Mouse (Mus musculus): ENCODE results near the gene Gm16181. TPM values are rescaled to one million over a fixed set of nuclear protein-coding genes. Genes with fewer than 3 reads are reported as not detected.
A peak's percentile ranks its signal among the peaks of the same experiment; 100 is the strongest.

Gm16181 gene
- total and polyA plus RNA-seq, 2 experiments from 2014 or later, result 0.40 TPM; not detected in 1

GRCm38 (mm10) chr17:35269653-35270347, 49.2 kb downstream of the Gm16181 start:
- Histone ChIP-seq H3K27me3 (ENCODE audit: insufficient read depth, low read length) (no peaks in the 10 kb centered on the region), H3K36me3 (ENCODE audit: insufficient read depth, low read length) (no peaks in the 10 kb centered on the region), H3K4me3 (ENCODE audit: low read length) (no peak overlapping the region), H3K9ac (replicated peaks; ENCODE audit: low read length) (no peak overlapping the region), H3K27ac (no peak overlapping the region), H3K9me3 (ENCODE audit: low read length) (peaks cover 4% of the 10 kb centered on the region; the same call in 1 of the 2 replicates), H3K4me2 (ENCODE audit: low read depth, low read length) (no peak overlapping the region), H3K4me1 (ENCODE audit: insufficient read depth, low read length) (no peaks in the 10 kb centered on the region)
- ATAC-seq (no peak), DNase-seq (ENCODE audit: low spot score) (peak; percentile 51)
- WGBS, result 18% methylated on average over 3 of the region's 3 CpGs
- no peak for TF ChIP-seq CTCF (IDR thresholded peaks at IDR 0.05; ENCODE audit: low read depth)

DNA sequence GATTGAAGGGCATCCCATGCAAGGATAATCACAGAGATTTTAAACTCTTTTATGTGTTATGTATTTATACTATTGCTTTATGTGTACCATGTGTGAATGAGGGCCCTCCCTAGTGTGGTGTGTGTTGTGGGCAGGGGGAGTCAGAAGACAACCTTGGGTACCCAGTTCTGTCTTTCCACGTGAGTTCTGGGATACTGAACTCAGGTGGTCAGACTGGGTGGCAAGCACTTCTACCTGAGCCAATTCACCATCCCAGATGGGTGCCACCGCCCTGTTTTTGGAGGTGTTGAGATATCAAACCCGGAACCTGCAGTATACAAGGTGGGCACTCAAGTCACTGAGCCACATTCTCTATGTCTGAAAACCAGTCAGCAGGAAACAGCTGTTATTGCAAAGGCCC, 51.6 kb downstream of the Gm16181 start:
- no peak for TF ChIP-seq CTCF (IDR thresholded peaks at IDR 0.05; ENCODE audit: low read depth)
- Histone ChIP-seq H3K4me2 (ENCODE audit: low read depth, low read length) (no peak overlapping the region), H3K4me1 (ENCODE audit: insufficient read depth, low read length) (no peaks in the 10 kb centered on the region), H3K4me3 (ENCODE audit: low read length) (no peak overlapping the region), H3K27ac (no peak overlapping the region), H3K9me3 (ENCODE audit: low read length) (peaks cover 4% of the 10 kb centered on the region; the same call in 1 of the 2 replicates), H3K27me3 (ENCODE audit: insufficient read depth, low read length) (peaks cover 8% of the 10 kb centered on the region; the same call in 1 of the 2 replicates), H3K9ac (replicated peaks; ENCODE audit: low read length) (no peak overlapping the region), H3K36me3 (ENCODE audit: insufficient read depth, low read length) (no peaks in the 10 kb centered on the region)
- WGBS, result 78% methylated on average over 3 of the region's 3 CpGs
- DNase-seq (ENCODE audit: low spot score) (no peak), ATAC-seq (no peak)

Small RNAs within 50 kb of the gene (microRNA-seq; reads per million reads assigned to microRNA genes)
- gene Mir6973a (0 reads per million in 2 experiments), gene Mir6974 (0 to 0.36 reads per million in 2 experiments), gene Mir6975 (0.36 to 3.0 reads per million in 2 experiments), gene Mir8094 (0 to 0.35 reads per million in 2 experiments)

Other genes with a start within 250 kb of the Gm16181 start
Only the 30 nearest of the 38 such genes appear.
- gene Sapcd1, start 192.8 kb upstream of the Gm16181 start, total RNA-seq (2014; rRNA removed), result 0.65 and 2.1 TPM in 2 replicates
- gene Sapcd1, start 192.8 kb upstream of the Gm16181 start, polyA plus RNA-seq (2015; fragmentation: Nextera tagmentation; extraction: Ambion mirVana), result 2.4 and 2.7 TPM in 2 replicates
- gene Msh5, start 174.1 kb upstream of the Gm16181 start, total RNA-seq (2014; rRNA removed), result 1.1 and 6.4 TPM in 2 replicates
- gene Msh5, start 174.1 kb upstream of the Gm16181 start, polyA plus RNA-seq (2015; fragmentation: Nextera tagmentation; extraction: Ambion mirVana), result 2.2 and 3.1 TPM in 2 replicates
- gene Clic1, start 170.9 kb upstream of the Gm16181 start, total RNA-seq (2014; rRNA removed), result 56.9 and 59.5 TPM in 2 replicates
- gene Clic1, start 170.9 kb upstream of the Gm16181 start, polyA plus RNA-seq (2015; fragmentation: Nextera tagmentation; extraction: Ambion mirVana), result 81.9 and 88.5 TPM in 2 replicates
- 216 and 228 TPM in 2 replicates for gene Ddah2, start 161.8 kb upstream of the Gm16181 start, total RNA-seq (2014; rRNA removed)
- 322 and 331 TPM in 2 replicates for gene Ddah2, start 161.8 kb upstream of the Gm16181 start, polyA plus RNA-seq (2015; fragmentation: Nextera tagmentation; extraction: Ambion mirVana)
- not detected in 2 replicates for gene Ly6g6c, start 155.4 kb upstream of the Gm16181 start, total RNA-seq (2014; rRNA removed)
- not detected in 2 replicates for gene Ly6g6c, start 155.4 kb upstream of the Gm16181 start, polyA plus RNA-seq (2015; fragmentation: Nextera tagmentation; extraction: Ambion mirVana)
- not detected in 2 replicates for gene Mpig6b, start 154.7 kb upstream of the Gm16181 start, total RNA-seq (2014; rRNA removed)
- 0.18 TPM in 2 replicates for gene Mpig6b, start 154.7 kb upstream of the Gm16181 start, polyA plus RNA-seq (2015; fragmentation: Nextera tagmentation; extraction: Ambion mirVana)
- not detected in 2 replicates for gene Ly6g6e, start 143.9 kb upstream of the Gm16181 start, total RNA-seq (2014; rRNA removed)
- gene Ly6g6e, start 143.9 kb upstream of the Gm16181 start, polyA plus RNA-seq (2015; fragmentation: Nextera tagmentation; extraction: Ambion mirVana), result 0.44 TPM in 1 of 2 replicates, not detected in the other
- gene Ly6g6d, start 142.8 kb upstream of the Gm16181 start, total RNA-seq (2014; rRNA removed), result 0.78 TPM in 1 of 2 replicates, not detected in the other
- gene Ly6g6d, start 142.8 kb upstream of the Gm16181 start, polyA plus RNA-seq (2015; fragmentation: Nextera tagmentation; extraction: Ambion mirVana), result 1.3 and 1.9 TPM in 2 replicates
- gene Ly6g6f, start 135.2 kb upstream of the Gm16181 start, total RNA-seq (2014; rRNA removed), result not detected in 2 replicates
- gene Ly6g6f, start 135.2 kb upstream of the Gm16181 start, polyA plus RNA-seq (2015; fragmentation: Nextera tagmentation; extraction: Ambion mirVana), result 0.26 TPM in 1 of 2 replicates, not detected in the other
- 129 and 158 TPM in 2 replicates for gene Abhd16a, start 131.6 kb upstream of the Gm16181 start, total RNA-seq (2014; rRNA removed)
- gene Abhd16a, start 131.6 kb upstream of the Gm16181 start, polyA plus RNA-seq (2015; fragmentation: Nextera tagmentation; extraction: Ambion mirVana), result 121 TPM in 2 replicates
- gene Ly6g5c, start 112.6 kb upstream of the Gm16181 start, total RNA-seq (2014; rRNA removed), result not detected in 2 replicates
- not detected in 2 replicates for gene Ly6g5c, start 112.6 kb upstream of the Gm16181 start, polyA plus RNA-seq (2015; fragmentation: Nextera tagmentation; extraction: Ambion mirVana)
- gene Ly6g5b, start 105.4 kb upstream of the Gm16181 start, total RNA-seq (2014; rRNA removed), result 1.7 and 2.0 TPM in 2 replicates
- gene Ly6g5b, start 105.4 kb upstream of the Gm16181 start, polyA plus RNA-seq (2015; fragmentation: Nextera tagmentation; extraction: Ambion mirVana), result 0.76 and 1.2 TPM in 2 replicates
- 13.1 and 14.1 TPM in 2 replicates for gene Gpank1, start 99.4 kb upstream of the Gm16181 start, total RNA-seq (2014; rRNA removed)
- gene Gpank1, start 99.4 kb upstream of the Gm16181 start, polyA plus RNA-seq (2015; fragmentation: Nextera tagmentation; extraction: Ambion mirVana), result 18.1 and 19.1 TPM in 2 replicates
- gene Csnk2b, start 98.8 kb upstream of the Gm16181 start, total RNA-seq (2014; rRNA removed), result 257 and 289 TPM in 2 replicates
- gene Csnk2b, start 98.8 kb upstream of the Gm16181 start, polyA plus RNA-seq (2015; fragmentation: Nextera tagmentation; extraction: Ambion mirVana), result 332 and 350 TPM in 2 replicates
- gene D17H6S53E, start 94.5 kb upstream of the Gm16181 start, total RNA-seq (2014; rRNA removed), result 14.0 and 29.7 TPM in 2 replicates
- 9.4 and 11.6 TPM in 2 replicates for gene D17H6S53E, start 94.5 kb upstream of the Gm16181 start, polyA plus RNA-seq (2015; fragmentation: Nextera tagmentation; extraction: Ambion mirVana)
- gene Apom, start 88.8 kb upstream of the Gm16181 start, total RNA-seq (2014; rRNA removed), result 0.37 TPM in 1 of 2 replicates, not detected in the other
- gene Apom, start 88.8 kb upstream of the Gm16181 start, polyA plus RNA-seq (2015; fragmentation: Nextera tagmentation; extraction: Ambion mirVana), result 0.35 TPM in 1 of 2 replicates, not detected in the other
- 320 and 368 TPM in 2 replicates for gene Bag6, start 85.7 kb upstream of the Gm16181 start, total RNA-seq (2014; rRNA removed)
- 50.0 and 55.8 TPM in 2 replicates for gene Bag6, start 85.7 kb upstream of the Gm16181 start, polyA plus RNA-seq (2015; fragmentation: Nextera tagmentation; extraction: Ambion mirVana)
- gene Prrc2a, start 55.9 kb upstream of the Gm16181 start, total RNA-seq (2014; rRNA removed), result 218 and 223 TPM in 2 replicates
- 92.6 and 99.2 TPM in 2 replicates for gene Prrc2a, start 55.9 kb upstream of the Gm16181 start, polyA plus RNA-seq (2015; fragmentation: Nextera tagmentation; extraction: Ambion mirVana)
- 0.21 and 2.4 TPM in 2 replicates for gene Aif1, start 44.8 kb upstream of the Gm16181 start, total RNA-seq (2014; rRNA removed)
- gene Aif1, start 44.8 kb upstream of the Gm16181 start, polyA plus RNA-seq (2015; fragmentation: Nextera tagmentation; extraction: Ambion mirVana), result 9.5 and 10.9 TPM in 2 replicates
- gene Lst1, start 32.4 kb upstream of the Gm16181 start, total RNA-seq (2014; rRNA removed), result 10.8 and 25.0 TPM in 2 replicates
- 8.0 and 8.7 TPM in 2 replicates for gene Lst1, start 32.4 kb upstream of the Gm16181 start, polyA plus RNA-seq (2015; fragmentation: Nextera tagmentation; extraction: Ambion mirVana)
- gene Ltb, start 26.4 kb upstream of the Gm16181 start, total RNA-seq (2014; rRNA removed), result 1.6 TPM in 1 of 2 replicates, not detected in the other
- 1.2 and 1.8 TPM in 2 replicates for gene Ltb, start 26.4 kb upstream of the Gm16181 start, polyA plus RNA-seq (2015; fragmentation: Nextera tagmentation; extraction: Ambion mirVana)
- gene Tnf, start 18.8 kb upstream of the Gm16181 start, total RNA-seq (2014; rRNA removed), result 0.18 and 0.52 TPM in 2 replicates
- gene Tnf, start 18.8 kb upstream of the Gm16181 start, polyA plus RNA-seq (2015; fragmentation: Nextera tagmentation; extraction: Ambion mirVana), result 0.09 TPM in 1 of 2 replicates, not detected in the other
- 0.47 TPM in 1 of 2 replicates, not detected in the other for gene Lta, start 15.5 kb upstream of the Gm16181 start, total RNA-seq (2014; rRNA removed)
- gene Lta, start 15.5 kb upstream of the Gm16181 start, polyA plus RNA-seq (2015; fragmentation: Nextera tagmentation; extraction: Ambion mirVana), result 0.85 and 1.3 TPM in 2 replicates
- 91.0 and 114 TPM in 2 replicates for gene Atp6v1g2, start 12.8 kb downstream of the Gm16181 start, total RNA-seq (2014; rRNA removed)
- 180 and 183 TPM in 2 replicates for gene Atp6v1g2, start 12.8 kb downstream of the Gm16181 start, polyA plus RNA-seq (2015; fragmentation: Nextera tagmentation; extraction: Ambion mirVana)
- gene Nfkbil1, start 15.0 kb downstream of the Gm16181 start, total RNA-seq (2014; rRNA removed), result 15.5 and 15.9 TPM in 2 replicates
- gene Nfkbil1, start 15.0 kb downstream of the Gm16181 start, polyA plus RNA-seq (2015; fragmentation: Nextera tagmentation; extraction: Ambion mirVana), result 11.4 and 12.9 TPM in 2 replicates
- 259 and 266 TPM in 2 replicates for gene Ddx39b, start 20.9 kb downstream of the Gm16181 start, total RNA-seq (2014; rRNA removed)
- 326 and 341 TPM in 2 replicates for gene Ddx39b, start 20.9 kb downstream of the Gm16181 start, polyA plus RNA-seq (2015; fragmentation: Nextera tagmentation; extraction: Ambion mirVana)
- gene H2-D1, start 41.9 kb downstream of the Gm16181 start, total RNA-seq (2014; rRNA removed), result 74.3 and 83.8 TPM in 2 replicates
- gene H2-D1, start 41.9 kb downstream of the Gm16181 start, polyA plus RNA-seq (2015; fragmentation: Nextera tagmentation; extraction: Ambion mirVana), result 141 and 146 TPM in 2 replicates
- 0.42 and 0.68 TPM in 2 replicates for gene H2-Q1, start 99.6 kb downstream of the Gm16181 start, total RNA-seq (2014; rRNA removed)
- gene H2-Q1, start 99.6 kb downstream of the Gm16181 start, polyA plus RNA-seq (2015; fragmentation: Nextera tagmentation; extraction: Ambion mirVana), result 1.4 and 1.5 TPM in 2 replicates
- 9.7 and 17.7 TPM in 2 replicates for gene H2-Q2, start 121.4 kb downstream of the Gm16181 start, total RNA-seq (2014; rRNA removed)
- gene H2-Q2, start 121.4 kb downstream of the Gm16181 start, polyA plus RNA-seq (2015; fragmentation: Nextera tagmentation; extraction: Ambion mirVana), result 7.8 and 12.7 TPM in 2 replicates
- gene H2-Q4, start 158.8 kb downstream of the Gm16181 start, total RNA-seq (2014; rRNA removed), result 3.6 and 5.3 TPM in 2 replicates
- 1.2 and 1.9 TPM in 2 replicates for gene H2-Q4, start 158.8 kb downstream of the Gm16181 start, polyA plus RNA-seq (2015; fragmentation: Nextera tagmentation; extraction: Ambion mirVana)